Mouse (Mus musculus) adipocyte (in vitro differentiated cells): Measurements from ENCODE around the gene Nxpe3.

ENCODE experiments used
- DNase-seq: peaks from one replicate; pipeline ENCODE4 v3.0.0-alpha.2; 2016; ENCODE audit warnings: low spot score

Nxpe3 gene

DNA sequence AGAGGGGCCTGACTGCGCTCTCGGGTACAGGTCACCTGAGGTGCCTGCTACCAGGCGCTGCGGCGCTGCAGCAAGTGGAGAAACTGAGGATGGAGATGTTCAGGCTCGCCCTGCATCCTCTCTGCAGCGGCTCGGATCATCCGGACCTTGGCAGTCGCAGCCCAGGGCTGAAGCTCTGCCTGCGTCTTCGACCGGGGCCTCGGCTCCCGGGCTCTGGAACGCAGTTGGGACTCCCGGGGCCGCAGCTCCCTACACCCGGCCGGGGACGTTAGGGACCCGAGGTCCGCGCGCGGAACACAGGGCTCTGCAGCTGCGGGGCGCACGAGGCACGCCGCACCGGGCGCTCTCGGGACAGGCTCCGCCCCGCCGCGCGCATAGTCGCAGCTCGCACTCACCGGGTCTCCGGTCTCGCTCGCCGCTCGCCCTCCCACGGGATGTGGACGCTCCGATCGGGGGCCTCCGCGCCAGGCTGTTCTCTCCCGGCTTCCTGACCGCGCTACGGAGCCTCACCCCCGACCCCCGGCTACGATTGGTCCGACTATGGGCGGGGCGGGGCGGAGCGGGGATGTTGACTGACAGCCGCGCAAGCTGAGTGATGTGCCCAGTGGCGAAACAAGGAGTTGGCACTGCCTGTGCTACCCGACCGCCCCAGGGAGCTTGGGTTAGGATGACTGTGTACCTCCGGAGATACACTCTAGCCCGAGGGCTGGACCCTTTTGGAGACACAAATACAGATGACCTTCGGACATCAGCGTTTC is at the start of gene Nxpe3:
Gene Nxpe3 (minus strand): TSS at position 393 of the 758 bp plus-strand sequence.
- peak; percentile 88 for DNase-seq

DNA sequence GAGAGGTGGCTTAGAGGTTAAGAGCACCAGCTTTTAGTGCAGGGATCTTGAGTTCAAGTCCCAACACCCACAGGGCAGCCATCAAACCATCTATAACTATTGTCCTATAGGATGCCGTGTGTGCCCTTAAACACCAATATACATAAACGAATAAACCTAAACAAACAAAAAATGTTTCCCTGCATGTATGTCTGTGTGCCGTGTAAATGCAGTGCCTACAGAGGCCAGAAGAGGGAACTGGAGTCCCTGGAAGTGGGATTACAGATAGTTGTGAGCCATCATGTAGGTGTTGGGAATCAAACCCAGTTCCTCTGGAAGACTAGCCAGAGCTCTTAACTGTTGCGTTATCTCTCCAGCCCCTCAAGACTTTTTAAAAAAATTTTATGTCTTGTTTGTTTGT is 45.7 kb upstream of the Nxpe3 start:
- no peak for DNase-seq

DNA sequence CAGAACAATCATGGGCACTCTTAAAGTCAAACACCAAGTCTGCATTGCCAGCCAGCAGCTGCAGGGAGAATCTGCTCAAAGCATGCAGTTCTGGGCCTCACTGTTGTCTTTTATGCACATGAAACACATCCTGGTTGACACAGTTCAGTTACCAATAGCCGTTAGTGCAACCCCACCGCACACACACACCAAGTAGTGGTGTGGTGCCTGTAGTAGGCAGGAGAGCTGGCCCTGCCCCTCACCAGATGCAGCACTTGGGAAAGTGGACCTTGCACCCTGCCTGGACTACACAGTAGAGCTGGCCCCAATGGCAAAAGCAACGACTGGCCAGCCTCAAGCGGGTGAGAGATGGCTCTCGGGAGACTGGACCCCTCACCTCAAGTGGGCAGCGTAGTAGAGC is 44.6 kb upstream of the Nxpe3 start:
- no peak for DNase-seq

- no peak for DNase-seq
Observed at GRCm38 (mm10) chr16:55938761-55939160, 43.7 kb upstream of the Nxpe3 start.

GRCm38 (mm10) chr16:55934453-55935037 is 39.5 kb upstream of the Nxpe3 start, which contains the start of gene Cep97:
Gene Cep97 (minus strand): TSS chr16:55934855.
- peak; percentile 94 for DNase-seq

- DNase-seq: peak; percentile 28
Observed at GRCm38 (mm10) chr16:55933681-55934343, 38.7 kb upstream of the Nxpe3 start.

DNA sequence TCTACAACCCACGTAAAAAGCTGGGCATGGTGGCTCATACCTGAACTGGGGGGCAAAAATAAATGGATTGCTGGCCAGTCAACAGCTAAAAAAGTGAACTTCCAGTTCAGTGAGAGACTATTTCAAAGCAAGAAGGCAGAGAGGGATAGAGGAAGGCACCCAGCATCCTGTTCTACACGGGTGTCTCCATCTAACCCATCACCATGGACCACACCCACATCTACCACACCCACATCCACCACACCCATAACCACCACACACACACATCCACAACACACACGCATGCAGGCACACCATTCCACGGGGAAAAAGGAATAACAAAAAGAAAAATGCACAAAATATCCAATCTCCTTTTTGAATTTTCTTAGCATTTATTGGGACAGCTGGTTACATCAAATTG is 28.9 kb upstream of the Nxpe3 start:
- no peak for DNase-seq

DNA sequence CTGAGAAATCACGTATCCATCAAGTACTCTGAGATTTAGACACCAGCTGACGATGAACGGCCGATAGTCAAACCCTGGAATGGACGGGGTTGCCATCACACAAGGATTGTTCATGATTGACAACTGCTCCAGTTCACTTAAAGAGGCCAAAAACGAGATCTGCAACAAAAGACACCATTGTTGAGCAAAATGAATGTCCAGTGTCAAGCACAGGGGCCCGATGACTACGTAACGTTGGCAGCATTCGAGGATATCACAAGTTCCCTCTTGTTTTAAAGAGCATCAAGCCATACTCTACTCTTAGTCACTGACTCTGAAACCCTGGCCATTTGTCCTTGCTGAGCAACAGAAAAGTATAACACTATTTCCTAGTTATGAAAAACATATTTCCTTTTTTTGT is 27.0 kb upstream of the Nxpe3 start:
- no peak for DNase-seq

GRCm38 (mm10) chr16:55914716-55915115 is 19.6 kb upstream of the Nxpe3 start:
- no peak for DNase-seq

DNA sequence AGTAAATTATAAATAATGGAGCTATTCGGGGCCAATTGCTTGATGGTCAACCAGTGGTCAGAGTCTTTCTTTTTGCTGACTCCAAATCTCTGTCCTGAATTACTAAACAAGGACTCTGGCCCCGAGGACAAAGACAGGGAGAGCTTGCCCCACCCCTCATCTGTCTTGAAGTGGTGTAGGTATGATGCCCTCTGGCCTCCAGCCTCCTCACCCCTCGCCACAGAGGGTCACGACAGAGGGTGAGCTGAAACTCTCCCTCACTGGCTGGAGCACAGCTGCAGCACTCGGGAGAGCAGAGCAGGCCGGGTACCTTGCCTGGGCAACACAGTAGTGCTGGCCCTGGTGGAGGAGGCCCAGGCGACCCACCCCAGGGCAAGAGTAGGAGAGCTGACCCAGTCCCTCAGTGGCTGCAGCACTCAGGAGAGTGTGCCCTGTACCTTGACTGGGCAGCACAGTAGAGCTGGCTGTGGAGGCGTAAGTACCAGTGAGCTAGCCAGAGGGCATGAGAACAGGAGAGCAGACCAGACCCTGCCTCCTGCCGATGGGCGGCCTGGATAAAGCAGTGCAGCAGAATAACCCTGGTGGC is 15.2 kb upstream of the Nxpe3 start:
- no peak for DNase-seq

DNA sequence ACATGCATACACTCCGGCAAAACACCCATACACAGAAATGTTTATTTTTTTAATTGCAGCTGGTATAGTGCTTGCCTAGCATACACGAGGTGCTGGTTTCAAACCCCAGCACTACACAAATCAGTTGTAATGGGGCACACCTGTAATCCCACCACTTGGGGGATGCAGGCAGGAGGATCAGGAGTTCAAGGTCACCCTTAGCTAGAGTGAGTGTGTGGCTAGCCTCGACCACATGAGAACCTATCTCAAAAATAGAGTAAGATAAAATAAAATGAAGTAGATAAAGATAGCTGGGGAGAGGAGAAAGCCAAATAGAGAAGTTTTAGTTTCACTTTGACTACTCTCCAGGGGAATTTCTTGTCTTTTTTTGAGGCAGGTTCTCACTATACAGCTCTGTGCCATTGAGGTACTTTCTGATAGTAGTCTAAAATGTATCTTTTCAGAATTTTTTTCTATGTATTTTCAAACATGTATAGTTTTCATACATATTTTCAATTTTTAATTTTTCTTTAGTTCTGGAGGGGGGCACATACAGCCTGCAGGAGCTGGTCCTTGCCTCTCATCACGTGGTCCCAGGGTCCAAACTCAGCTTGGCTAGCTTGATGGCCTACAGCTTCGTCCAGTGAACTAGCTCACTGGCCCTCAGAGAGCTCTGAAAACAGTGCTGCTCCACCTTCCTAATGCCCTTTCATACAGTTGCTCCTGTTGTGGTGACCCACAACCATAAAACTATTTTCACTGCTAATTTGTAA is 12.0 kb upstream of the Nxpe3 start:
- no peak for DNase-seq

GRCm38 (mm10) chr16:55905370-55905769 is 10.3 kb upstream of the Nxpe3 start:
- no peak for DNase-seq

DNA sequence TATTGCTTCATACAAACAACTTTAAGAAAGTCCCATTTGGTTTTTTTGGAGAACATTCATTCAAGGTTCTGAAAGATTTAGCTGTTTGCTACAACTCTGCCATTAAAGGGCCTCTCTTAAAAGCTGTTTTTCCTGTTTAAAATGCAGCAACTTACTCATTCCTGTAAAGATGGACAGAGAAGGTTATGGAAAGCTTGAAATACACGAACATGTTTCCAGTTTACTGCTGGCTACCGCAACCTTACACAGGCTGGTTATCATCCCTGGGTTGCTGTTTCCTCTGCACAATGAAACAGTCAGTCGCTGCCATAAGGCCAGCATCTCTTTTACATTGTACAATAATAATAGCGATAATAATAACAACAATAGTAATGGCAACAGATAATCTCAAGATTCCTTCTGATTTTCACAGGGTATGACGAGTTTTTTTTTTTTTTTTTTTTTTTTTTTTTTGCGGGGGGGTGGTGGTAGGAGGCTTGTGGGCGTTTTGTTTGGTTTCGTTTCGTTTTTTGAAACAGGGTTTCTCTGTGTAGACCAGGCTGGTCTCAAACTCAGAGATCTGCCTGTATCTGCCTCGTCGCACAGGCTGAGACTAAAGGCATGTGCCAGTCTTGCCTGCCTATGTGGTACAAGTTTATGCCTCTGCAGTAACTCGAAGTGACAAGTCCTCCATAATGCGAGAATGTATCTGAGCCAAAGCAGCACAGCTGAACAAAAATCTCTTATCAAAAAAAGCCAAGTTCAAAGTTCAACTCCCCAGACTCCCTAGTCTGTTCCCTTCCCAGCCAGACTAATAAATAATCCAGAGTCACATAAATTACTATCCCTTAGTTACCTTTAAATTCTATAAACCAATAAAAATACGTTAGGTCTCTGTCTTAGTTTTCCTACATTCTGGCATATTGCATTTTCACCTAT is 7.0 kb upstream of the Nxpe3 start:
- no peak for DNase-seq

GRCm38 (mm10) chr16:55898385-55899002 is 3.4 kb upstream of the Nxpe3 start:
- peak; percentile 57 for DNase-seq

DNA sequence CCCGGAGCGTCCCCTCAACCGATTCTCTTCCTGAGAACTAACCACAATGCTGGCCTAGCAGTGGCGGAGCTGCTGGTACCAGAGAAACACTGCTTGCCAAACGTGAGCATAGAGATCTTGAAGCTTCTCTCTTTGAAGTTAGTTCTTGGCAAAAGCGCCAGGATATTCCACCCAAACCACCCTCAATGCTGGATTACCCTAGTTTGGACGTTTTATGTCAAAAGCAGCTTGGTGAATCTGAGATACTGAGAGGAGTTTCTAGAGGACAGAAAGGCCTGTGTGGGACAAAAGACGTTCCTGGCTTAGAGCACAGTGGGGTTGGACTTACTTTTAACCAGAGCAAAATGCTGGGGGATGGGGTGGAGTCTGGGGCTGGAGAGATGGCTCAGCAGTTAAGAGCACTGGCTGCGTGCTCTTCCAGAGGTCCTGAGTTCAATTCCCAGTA is 588 bp upstream of the Nxpe3 start:
- no peak for DNase-seq

DNA sequence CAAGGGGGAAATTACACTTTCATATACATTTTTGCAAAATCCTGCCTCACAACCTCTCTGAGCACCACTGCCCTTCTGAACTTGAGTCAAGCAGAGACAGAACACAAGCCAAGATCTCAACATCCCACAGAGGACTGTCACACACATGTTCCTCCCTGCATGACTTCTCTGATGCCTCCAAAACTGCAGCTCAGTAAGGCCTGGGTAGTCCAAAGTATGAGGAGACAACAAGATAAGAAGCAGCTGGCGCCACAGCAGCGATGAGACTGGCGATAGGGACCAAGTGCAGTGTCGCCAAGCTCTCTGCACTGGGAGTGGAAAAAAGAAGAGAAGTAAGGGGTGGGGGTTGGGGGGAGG is 571 bp downstream of the Nxpe3 start:
- DNase-seq: peak; percentile 21

DNA sequence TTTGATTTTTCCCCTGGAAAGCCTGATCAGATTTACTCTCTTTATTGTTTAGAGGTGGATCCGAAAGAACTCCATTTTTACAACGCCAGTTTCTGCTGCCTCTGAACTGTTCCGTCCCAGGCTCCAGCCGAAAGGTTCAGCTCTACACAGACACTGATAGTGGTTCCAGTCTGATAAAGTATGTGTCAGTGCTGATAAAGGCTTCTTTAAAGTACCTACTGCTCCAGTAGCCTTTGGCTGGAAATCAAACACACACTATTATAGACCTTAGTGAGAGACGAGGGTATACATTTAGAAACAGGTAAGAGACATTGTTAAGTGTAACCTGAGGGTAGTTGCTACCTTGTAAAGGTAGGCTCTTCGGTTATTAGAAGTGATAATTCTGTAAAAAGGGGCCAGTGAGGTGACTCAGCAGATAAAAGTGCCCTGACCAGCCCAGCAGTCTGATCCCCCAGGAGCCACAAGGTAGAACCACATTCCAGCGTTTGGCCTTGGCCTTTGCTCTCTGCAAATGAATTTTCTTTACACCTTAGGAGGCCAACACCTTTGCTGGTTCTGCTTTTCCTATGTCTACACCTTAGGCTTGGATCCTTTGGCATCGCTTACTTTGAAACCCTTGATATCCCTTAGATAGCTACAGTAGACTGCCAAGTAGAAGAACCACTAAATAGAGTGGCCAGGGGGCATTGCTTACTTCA is 1.5 kb downstream of the Nxpe3 start:
- no peak for DNase-seq

- DNase-seq: no peak
Observed at GRCm38 (mm10) chr16:55892484-55892883, 2.6 kb downstream of the Nxpe3 start.

- DNase-seq: no peak
Observed at GRCm38 (mm10) chr16:55891346-55891745, 3.7 kb downstream of the Nxpe3 start.
